Mouse (Mus musculus): Measurements from ENCODE around the gene Insr. TPM values are rescaled to one million over a fixed set of nuclear protein-coding genes. Genes with fewer than 3 reads are reported as not detected.
"Not testable (repeated sequence)": the region's sequence is repeated elsewhere in the genome, so short reads cannot be mapped to it uniquely, and the experiment has no call there.

Gene Insr
- total and polyA plus RNA-seq, 3 experiments, result 5.3 to 7.6 TPM; not detected in 1

GRCm38 (mm10) chr8:3314345-3314744, 34.9 kb upstream of the Insr start:
- Histone ChIP-seq H3K4me3 (ENCODE audit: control insufficient read depth in 1 of 2, insufficient read depth in 1 of 2, low read depth in 2 of 2, low read length in 2 of 2) (no peak overlapping the region), H3K9me3 (replicated peaks; ENCODE audit: insufficient read depth, low read length) (no peaks in the 10 kb centered on the region), H3K9ac (ENCODE audit: control insufficient read depth, low read depth, low read length, poor library complexity, severe bottlenecking) (no peak overlapping the region), H3K79me2 (ENCODE audit: control insufficient read depth, insufficient read depth, low read length, poor library complexity) (no peaks in the 10 kb centered on the region), H3K36me3 (ENCODE audit: control insufficient read depth in 1 of 2, insufficient read depth in 2 of 2, low read length in 2 of 2) (peaks cover 0 to 6% of the 10 kb centered on the region in 2 experiments; a peak in 2 of 4 replicates), H3K27ac (ENCODE audit: control insufficient read depth, low read depth, low read length) (no peak overlapping the region), H3K27me3 (ENCODE audit: control insufficient read depth in 1 of 2, insufficient read depth in 2 of 2, low read length in 2 of 2) (no peaks in the 10 kb centered on the region), H3K4me1 (ENCODE audit: control insufficient read depth in 1 of 2, insufficient read depth in 2 of 2, low read length in 2 of 2) (peaks cover 0 to 2% of the 10 kb centered on the region in 2 experiments; a peak in 3 of 4 replicates)
- TF ChIP-seq TBP (IDR thresholded peaks at IDR 0.05; ENCODE audit: low read depth, low read length) (peak; percentile 96), GATA1 (IDR thresholded peaks at IDR 0.05; ENCODE audit: low read depth, low read length) (peak; percentile 1; the same call in 1 of the 2 replicates), RCOR1 (IDR thresholded peaks at IDR 0.05; ENCODE audit: low read depth, low read length) (no peak)
- DNase-seq (ENCODE audit: low read depth, low spot score), result peak; percentile 35

- H3K27ac ChIP-seq (ENCODE audit: control insufficient read depth, low read depth, low read length), result peak overlapping the region; percentile 48; the same call in 1 of the 2 replicates
- no peaks in the 10 kb centered on the region for H3K9me3 ChIP-seq (replicated peaks; ENCODE audit: insufficient read depth, low read length)
- peak overlapping the region in 1 of 2 experiments; percentile 35; a peak in 1 of 4 replicates for H3K4me3 ChIP-seq (ENCODE audit: control insufficient read depth in 1 of 2, insufficient read depth in 1 of 2, low read depth in 2 of 2, low read length in 2 of 2)
- TF ChIP-seq MYC (IDR thresholded peaks at IDR 0.05; ENCODE audit: low read depth, low read length), result 0 out of 2 replicates have a peak, but pooled peaks have one; percentile 43
- TF ChIP-seq RAD21 (IDR thresholded peaks at IDR 0.05; ENCODE audit: low read depth, low read length), result no peak
- no peak for TF ChIP-seq CHD2 (IDR thresholded peaks at IDR 0.05; ENCODE audit: low read length)
- 0 out of 2 replicates have a peak, but pooled peaks have one; percentile 43 for TF ChIP-seq MAX (IDR thresholded peaks at IDR 0.05; ENCODE audit: low read length)
- peak; percentile 33; the same call in 1 of the 2 replicates for TF ChIP-seq MXI1 (IDR thresholded peaks at IDR 0.05; ENCODE audit: low read depth, low read length)
- no peak overlapping the region for H3K9ac ChIP-seq (ENCODE audit: control insufficient read depth, low read depth, low read length, poor library complexity, severe bottlenecking)
- H3K36me3 ChIP-seq (ENCODE audit: control insufficient read depth in 1 of 2, insufficient read depth in 2 of 2, low read length in 2 of 2), result peaks cover 0 to 6% of the 10 kb centered on the region in 2 experiments; a peak in 2 of 4 replicates
- peaks cover 0 to 2% of the 10 kb centered on the region in 2 experiments; a peak in 3 of 4 replicates for H3K4me1 ChIP-seq (ENCODE audit: control insufficient read depth in 1 of 2, insufficient read depth in 2 of 2, low read length in 2 of 2)
- H3K79me2 ChIP-seq (ENCODE audit: control insufficient read depth, insufficient read depth, low read length, poor library complexity), result no peaks in the 10 kb centered on the region
- DNase-seq (ENCODE audit: low read depth, low spot score), result peak; percentile 66
- no peaks in the 10 kb centered on the region for H3K27me3 ChIP-seq (ENCODE audit: control insufficient read depth in 1 of 2, insufficient read depth in 2 of 2, low read length in 2 of 2)
Measured at GRCm38 (mm10) chr8:3313843-3314242, 34.4 kb upstream of the Insr start.

- H3K4me3 ChIP-seq (ENCODE audit: control insufficient read depth in 1 of 2, insufficient read depth in 1 of 2, low read depth in 2 of 2, low read length in 2 of 2), result peak overlapping the region in 1 of 2 experiments; percentile 35; a peak in 1 of 4 replicates
- H3K27ac ChIP-seq (ENCODE audit: control insufficient read depth, low read depth, low read length); H3K9me3 ChIP-seq (replicated peaks; ENCODE audit: insufficient read depth, low read length): not testable (repeated sequence)
Measured at GRCm38 (mm10) chr8:3313417-3313816, 34.0 kb upstream of the Insr start.

GRCm38 (mm10) chr8:3311482-3311881, 32.1 kb upstream of the Insr start:
- Histone ChIP-seq H3K27me3 (ENCODE audit: control insufficient read depth in 1 of 2, insufficient read depth in 2 of 2, low read length in 2 of 2) (no peaks in the 10 kb centered on the region), H3K27ac (ENCODE audit: control insufficient read depth, low read depth, low read length) (no peak overlapping the region), H3K36me3 (ENCODE audit: control insufficient read depth in 1 of 2, insufficient read depth in 2 of 2, low read length in 2 of 2) (peaks cover 0 to 6% of the 10 kb centered on the region in 2 experiments; a peak in 2 of 4 replicates), H3K79me2 (ENCODE audit: control insufficient read depth, insufficient read depth, low read length, poor library complexity) (no peaks in the 10 kb centered on the region), H3K4me3 (ENCODE audit: control insufficient read depth in 1 of 2, insufficient read depth in 1 of 2, low read depth in 2 of 2, low read length in 2 of 2) (no peak overlapping the region), H3K9me3 (replicated peaks; ENCODE audit: insufficient read depth, low read length) (no peaks in the 10 kb centered on the region), H3K9ac (ENCODE audit: control insufficient read depth, low read depth, low read length, poor library complexity, severe bottlenecking) (no peak overlapping the region), H3K4me1 (ENCODE audit: control insufficient read depth in 1 of 2, insufficient read depth in 2 of 2, low read length in 2 of 2) (peaks cover 0 to 5% of the 10 kb centered on the region in 2 experiments; a peak in 3 of 4 replicates)
- DNase-seq (ENCODE audit: low read depth, low spot score), result no peak
- TF ChIP-seq USF1 (IDR thresholded peaks at IDR 0.05; ENCODE audit: low read depth, low read length) (no peak), MYB (IDR thresholded peaks at IDR 0.05; ENCODE audit: low read depth, low read length) (no peak), EP300 (IDR thresholded peaks at IDR 0.05; ENCODE audit: low read depth in 1 of 2, low read length in 2 of 2) (no peak), E2F4 (IDR thresholded peaks at IDR 0.05; ENCODE audit: borderline replicate concordance, low read depth, low read length) (no peak), MEF2A (IDR thresholded peaks at IDR 0.05; ENCODE audit: extremely low read depth, insufficient replicate concordance, low read depth, low read length, poor library complexity, severe bottlenecking) (no peak), ZMIZ1 (IDR thresholded peaks at IDR 0.05; ENCODE audit: low read depth, low read length) (no peak), POLR2A (IDR thresholded peaks at IDR 0.05; ENCODE audit: control insufficient read depth in 1 of 2, insufficient read depth in 1 of 2, low read depth in 1 of 2, low read length in 2 of 2, poor library complexity in 1 of 2) (no peak), CTCF (IDR thresholded peaks at IDR 0.05 in 2 of 3, conservative IDR thresholded peaks at IDR 0.05 in 1 of 3; ENCODE audit: control insufficient read depth in 1 of 3, insufficient read depth in 1 of 3, low read depth in 2 of 3, low read length in 3 of 3, poor library complexity in 1 of 3, severe bottlenecking in 1 of 3) (no peak), KAT2A (conservative IDR thresholded peaks at IDR 0.05; ENCODE audit: low read depth, low read length) (no peak), TCF12 (IDR thresholded peaks at IDR 0.05; ENCODE audit: low read depth, low read length) (no peak), ZC3H11A (IDR thresholded peaks at IDR 0.05; ENCODE audit: low read depth, low read length) (no peak), NRF1 (IDR thresholded peaks at IDR 0.05; ENCODE audit: insufficient read depth, low read depth, low read length, poor library complexity, severe bottlenecking) (no peak), TBP (IDR thresholded peaks at IDR 0.05; ENCODE audit: low read depth, low read length) (no peak)

More at GRCm38 (mm10) chr8:3313417-3313816, 34.0 kb upstream of the Insr start:
- H3K27me3 ChIP-seq (ENCODE audit: control insufficient read depth in 1 of 2, insufficient read depth in 2 of 2, low read length in 2 of 2); H3K79me2 ChIP-seq (ENCODE audit: control insufficient read depth, insufficient read depth, low read length, poor library complexity); H3K36me3 ChIP-seq (ENCODE audit: control insufficient read depth in 1 of 2, insufficient read depth in 2 of 2, low read length in 2 of 2); H3K4me1 ChIP-seq (ENCODE audit: control insufficient read depth in 1 of 2, insufficient read depth in 2 of 2, low read length in 2 of 2): not testable (repeated sequence)
- DNase-seq (ENCODE audit: low read depth, low spot score), result peak; percentile 27
- peak overlapping the region; percentile 26 for H3K9ac ChIP-seq (ENCODE audit: control insufficient read depth, low read depth, low read length, poor library complexity, severe bottlenecking)
